Mouse (Mus musculus): ENCODE measurements at regions not wholly inside any gene's neighbourhood (a gene's known extent, or its start where the extent isn't known, plus 50 kb on each side); places are given as distances from the start of the nearest gene placed in this dataset.
"Not testable (repeated sequence)": the region's sequence is repeated elsewhere in the genome, so short reads cannot be mapped to it uniquely, and the experiment has no call there.

GRCm38 (mm10) chr3:113105979-113106378 is 152.7 kb downstream of the Amy2a5 start:
- no peak overlapping the region for H3K4me3 ChIP-seq
- H3K27me3 ChIP-seq (ENCODE audit: poor library complexity, severe bottlenecking): no peaks in the 10 kb centered on the region
- no peaks in the 10 kb centered on the region for H3K36me3 ChIP-seq (replicated peaks)
- no peak for DNase-seq (ENCODE audit: extremely low spot score, low spot score)
- no peak overlapping the region for H3K27ac ChIP-seq
- no peaks in the 10 kb centered on the region for H3K4me1 ChIP-seq
- no peaks in the 10 kb centered on the region for H3K9me3 ChIP-seq
- WGBS: 86% methylated on average over 1 of the region's 1 CpGs

DNA sequence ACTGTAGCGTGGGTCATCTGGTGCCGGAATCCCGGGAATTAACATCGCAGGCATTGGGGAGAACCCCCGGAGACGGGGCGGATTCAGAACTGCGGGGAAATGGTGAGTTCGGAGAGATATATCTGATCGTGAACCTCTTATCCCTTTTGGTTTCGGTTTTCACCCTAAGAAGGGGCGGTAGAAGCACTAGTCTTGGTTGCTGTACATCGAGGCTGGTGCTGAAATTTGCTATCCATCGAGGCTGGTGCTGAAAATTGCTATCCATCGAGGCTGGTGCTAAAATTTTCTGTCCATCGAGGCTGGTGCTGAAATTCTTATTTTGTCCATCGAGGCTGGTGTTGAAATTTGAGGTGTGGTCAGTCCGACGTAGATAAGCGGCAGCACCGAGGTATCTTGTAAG is 167.8 kb downstream of the Amy2a5 start:
- H3K4me1 ChIP-seq; DNase-seq (ENCODE audit: extremely low spot score, low spot score); H3K36me3 ChIP-seq (replicated peaks); H3K27me3 ChIP-seq (ENCODE audit: poor library complexity, severe bottlenecking); H3K27ac ChIP-seq; H3K4me3 ChIP-seq: not testable (repeated sequence)
- WGBS: 83% methylated on average over 21 of the region's 21 CpGs
- peaks cover 21% of the 10 kb centered on the region for H3K9me3 ChIP-seq

GRCm38 (mm10) chr3:113080704-113081103 is 177.9 kb downstream of the Amy2a5 start:
- Histone ChIP-seq H3K27me3 (ENCODE audit: poor library complexity, severe bottlenecking) (no peaks in the 10 kb centered on the region), H3K4me3 (no peak overlapping the region), H3K36me3 (replicated peaks) (no peaks in the 10 kb centered on the region), H3K4me1 (no peaks in the 10 kb centered on the region), H3K27ac (no peak overlapping the region), H3K9me3 (no peaks in the 10 kb centered on the region)
- DNase-seq (ENCODE audit: extremely low spot score, low spot score): peak; percentile 32
- 2% methylated on average over 1 of the region's 1 CpGs for WGBS

Measured in forebrain, embryonic 10.5 days (tissue).